Mouse (Mus musculus) neural tube, embryonic 14.5 days (tissue): Measurements from ENCODE around the gene Ptpn5. TPM values are rescaled to one million over a fixed set of nuclear protein-coding genes. Genes with fewer than 3 reads are reported as not detected.

Source experiments
- ATAC-seq: fragments of 200-750 bp; cut with Nextera tagmentation; 2 replicates; pipeline ENCODE4 v1.8.0; 2017; ENCODE audit warnings: low read depth, mild to moderate bottlenecking, moderate TSS enrichment, moderate library complexity
- H3K27ac ChIP-seq: fragments of 300-500 bp; sonication (generic); 2 replicates; pipeline ENCODE4 v1.5.1; 2014; ENCODE audit warnings: low read depth, mild to moderate bottlenecking, control low read depth, low read length, moderate library complexity, mixed read lengths
- H3K27me3 ChIP-seq: fragments of 300-500 bp; sonication (generic); 2 replicates; pipeline ENCODE4 v1.6.1; 2014; ENCODE audit warnings: low read length; ENCODE audit not compliant: control insufficient read depth, insufficient read depth
- H3K36me3 ChIP-seq: fragments of 300-500 bp; sonication (generic); 2 replicates; pipeline ENCODE4 v1.6.1; 2014; ENCODE audit warnings: low read length, mixed read lengths; ENCODE audit not compliant: control insufficient read depth, insufficient read depth
- H3K4me1 ChIP-seq: fragments of 300-500 bp; sonication (generic); 2 replicates; pipeline ENCODE4 v1.6.1; 2014; ENCODE audit warnings: low read length; ENCODE audit not compliant: control insufficient read depth, insufficient read depth
- H3K4me2 ChIP-seq: fragments of 300-500 bp; sonication (generic); 2 replicates; pipeline ENCODE4 v1.6.1; 2014; ENCODE audit warnings: mild to moderate bottlenecking, low read depth, low read length, control low read depth
- H3K4me3 ChIP-seq: fragments of 300-500 bp; sonication (generic); 2 replicates; pipeline ENCODE4 v1.5.1; 2014; ENCODE audit warnings: low read depth, low read length, control low read depth, mixed read lengths
- H3K9ac ChIP-seq: fragments of 300-500 bp; sonication (generic); replicated peaks from 2 replicates; pipeline ENCODE4 v1.6.1; 2014; ENCODE audit warnings: low read depth, mild to moderate bottlenecking, control low read depth, low read length, mixed read lengths
- H3K9me3 ChIP-seq: fragments of 300-500 bp; sonication (generic); 2 replicates; pipeline ENCODE4 v1.6.1; 2016; ENCODE audit warnings: low read length; ENCODE audit not compliant: control insufficient read depth
- WGBS: fragments of 180-500 bp; shearing (Covaris S2); extraction: QIAGEN DNeasy Blood & Tissue Kit; methylation state at CpG from one replicate; pipeline ENCODE4 v1.1.7; 2014; 5-methylcytosine and 5-hydroxymethylcytosine counted together
- polyA plus RNA-seq: library from polyadenylated mRNA; unstranded; fragments of >200 nt; fragmentation: Nextera tagmentation; extraction: Ambion mirVana; gene quantifications from 2 replicates; pipeline ENCODE4 v1.2.1, GENCODE M21; 2014

Ptpn5 gene
- polyA plus RNA-seq, 1 experiment from 2014 or later: 182 TPM

- peaks cover 13% of the 10 kb centered on the region for H3K36me3 ChIP-seq
- ATAC-seq: no peak
- no peaks in the 10 kb centered on the region for H3K9me3 ChIP-seq
- no peak overlapping the region for H3K27ac ChIP-seq
- H3K27me3 ChIP-seq: no peaks in the 10 kb centered on the region
- no peak overlapping the region for H3K4me3 ChIP-seq
- WGBS: 66% methylated on average over 3 of the region's 3 CpGs
- peak overlapping the region; percentile 16; the same call in 1 of the 2 replicates for H3K9ac ChIP-seq
- H3K4me1 ChIP-seq: no peaks in the 10 kb centered on the region
- H3K4me2 ChIP-seq: no peak overlapping the region
These were observed 52.6 kb downstream of the Ptpn5 start for GRCm38 (mm10) chr7:47080868-47081267.

GRCm38 (mm10) chr7:47077451-47077850 lies 56.0 kb downstream of the Ptpn5 start:
- no peak for ATAC-seq
- no peaks in the 10 kb centered on the region; the same call in 1 of the 2 replicates for H3K36me3 ChIP-seq
- H3K27me3 ChIP-seq: no peaks in the 10 kb centered on the region
- no peak overlapping the region for H3K9ac ChIP-seq
- H3K4me1 ChIP-seq: no peaks in the 10 kb centered on the region
- WGBS: 80% methylated on average over 8 of the region's 8 CpGs
- H3K4me3 ChIP-seq: no peak overlapping the region
- H3K4me2 ChIP-seq: no peak overlapping the region
- no peaks in the 10 kb centered on the region for H3K9me3 ChIP-seq
- H3K27ac ChIP-seq: no peak overlapping the region

- ATAC-seq: no peak
- Histone ChIP-seq H3K9me3 (no peaks in the 10 kb centered on the region), H3K36me3 (no peaks in the 10 kb centered on the region), H3K4me1 (no peaks in the 10 kb centered on the region), H3K27me3 (no peaks in the 10 kb centered on the region), H3K4me3 (no peak overlapping the region), H3K4me2 (no peak overlapping the region), H3K9ac (no peak overlapping the region), H3K27ac (no peak overlapping the region)
- WGBS: 73% methylated on average over 3 of the region's 3 CpGs
These were observed 56.8 kb downstream of the Ptpn5 start for GRCm38 (mm10) chr7:47076729-47077128.

GRCm38 (mm10) chr7:47076193-47076592 lies 57.3 kb downstream of the Ptpn5 start:
- WGBS: 89% methylated on average over 6 of the region's 6 CpGs
- no peaks in the 10 kb centered on the region for H3K4me1 ChIP-seq
- no peaks in the 10 kb centered on the region for H3K36me3 ChIP-seq
- no peak for ATAC-seq
- no peaks in the 10 kb centered on the region for H3K27me3 ChIP-seq
- no peak overlapping the region for H3K9ac ChIP-seq
- no peak overlapping the region for H3K4me2 ChIP-seq
- H3K4me3 ChIP-seq: no peak overlapping the region
- no peaks in the 10 kb centered on the region for H3K9me3 ChIP-seq
- H3K27ac ChIP-seq: no peak overlapping the region

- H3K9ac ChIP-seq: no peak overlapping the region
- WGBS: 59% methylated on average over 18 of the region's 18 CpGs
- no peak for ATAC-seq
- H3K4me2 ChIP-seq: no peak overlapping the region
- H3K27ac ChIP-seq: no peak overlapping the region
- no peak overlapping the region for H3K4me3 ChIP-seq
- H3K36me3 ChIP-seq: no peaks in the 10 kb centered on the region
- no peaks in the 10 kb centered on the region for H3K4me1 ChIP-seq
- no peaks in the 10 kb centered on the region for H3K27me3 ChIP-seq
- no peaks in the 10 kb centered on the region for H3K9me3 ChIP-seq
These were observed 59.7 kb downstream of the Ptpn5 start for GRCm38 (mm10) chr7:47073536-47074521.

GRCm38 (mm10) chr7:47072551-47072950 lies 60.9 kb downstream of the Ptpn5 start:
- Histone ChIP-seq H3K27ac (no peak overlapping the region), H3K36me3 (no peaks in the 10 kb centered on the region)
- WGBS: 79% methylated on average over 5 of the region's 5 CpGs

GRCm38 (mm10) chr7:47067879-47068278 lies 65.6 kb downstream of the Ptpn5 start:
- Histone ChIP-seq H3K4me2 (no peak overlapping the region), H3K9me3 (no peaks in the 10 kb centered on the region), H3K27me3 (no peaks in the 10 kb centered on the region), H3K4me1 (no peaks in the 10 kb centered on the region), H3K9ac (no peak overlapping the region), H3K27ac (no peak overlapping the region), H3K4me3 (no peak overlapping the region), H3K36me3 (no peaks in the 10 kb centered on the region)
- ATAC-seq: no peak
- WGBS: 78% methylated on average over 5 of the region's 5 CpGs

More at GRCm38 (mm10) chr7:47072551-47072950, 60.9 kb downstream of the Ptpn5 start:
- Histone ChIP-seq H3K9ac (no peak overlapping the region), H3K4me1 (no peaks in the 10 kb centered on the region), H3K4me2 (no peak overlapping the region), H3K27me3 (no peaks in the 10 kb centered on the region), H3K9me3 (no peaks in the 10 kb centered on the region), H3K4me3 (no peak overlapping the region)
- no peak for ATAC-seq

GRCm38 (mm10) chr7:47066942-47067341 lies 66.5 kb downstream of the Ptpn5 start:
- WGBS: 90% methylated on average over 3 of the region's 3 CpGs
- no peaks in the 10 kb centered on the region for H3K36me3 ChIP-seq
- H3K4me2 ChIP-seq: no peak overlapping the region
- no peak for ATAC-seq
- H3K4me3 ChIP-seq: no peak overlapping the region
- no peaks in the 10 kb centered on the region for H3K27me3 ChIP-seq
- H3K4me1 ChIP-seq: no peaks in the 10 kb centered on the region
- H3K9me3 ChIP-seq: no peaks in the 10 kb centered on the region
- H3K27ac ChIP-seq: no peak overlapping the region
- H3K9ac ChIP-seq: no peak overlapping the region

- Histone ChIP-seq H3K27ac (no peak overlapping the region), H3K4me1 (no peaks in the 10 kb centered on the region), H3K27me3 (no peaks in the 10 kb centered on the region), H3K36me3 (no peaks in the 10 kb centered on the region), H3K9ac (no peak overlapping the region), H3K4me3 (no peak overlapping the region), H3K9me3 (no peaks in the 10 kb centered on the region), H3K4me2 (no peak overlapping the region)
- 90% methylated on average over 5 of the region's 5 CpGs for WGBS
- no peak for ATAC-seq
These were observed 71.9 kb downstream of the Ptpn5 start for GRCm38 (mm10) chr7:47061560-47061959.
